Mouse (Mus musculus): ENCODE data around the gene Nrp1. TPM values are rescaled to one million over a fixed set of nuclear protein-coding genes. Genes with fewer than 3 reads are reported as not detected.

The Nrp1 gene
- total RNA-seq, 1 experiment from 2014 or later = 2.1 TPM

DNA sequence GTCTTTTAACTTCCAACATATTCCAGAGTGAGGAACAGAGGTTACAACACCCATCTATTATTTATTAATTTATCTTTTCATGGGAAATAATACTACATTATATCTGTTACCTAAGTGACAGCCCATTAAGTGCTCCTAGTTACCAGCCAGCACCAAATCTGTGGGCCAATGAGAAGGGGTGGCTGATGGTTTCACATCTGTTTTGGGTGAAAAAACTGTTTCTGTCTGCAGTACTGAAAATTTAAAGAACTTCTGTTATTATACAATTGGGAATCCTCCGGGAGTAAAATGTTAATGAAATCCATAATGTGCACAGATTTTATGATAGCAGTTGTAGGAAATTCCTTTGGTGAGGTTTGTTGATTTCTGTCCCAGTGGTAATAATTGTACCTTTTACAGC is 83.0 kb downstream of the Nrp1 start:
- no peak for ATAC-seq (replicated peaks in 1 of 2; ENCODE audit: insufficient read depth in 1 of 2, low FRiP score in 2 of 2, low TSS enrichment in 1 of 2, low read depth in 1 of 2, poor library complexity in 2 of 2, severe bottlenecking in 2 of 2)

DNA sequence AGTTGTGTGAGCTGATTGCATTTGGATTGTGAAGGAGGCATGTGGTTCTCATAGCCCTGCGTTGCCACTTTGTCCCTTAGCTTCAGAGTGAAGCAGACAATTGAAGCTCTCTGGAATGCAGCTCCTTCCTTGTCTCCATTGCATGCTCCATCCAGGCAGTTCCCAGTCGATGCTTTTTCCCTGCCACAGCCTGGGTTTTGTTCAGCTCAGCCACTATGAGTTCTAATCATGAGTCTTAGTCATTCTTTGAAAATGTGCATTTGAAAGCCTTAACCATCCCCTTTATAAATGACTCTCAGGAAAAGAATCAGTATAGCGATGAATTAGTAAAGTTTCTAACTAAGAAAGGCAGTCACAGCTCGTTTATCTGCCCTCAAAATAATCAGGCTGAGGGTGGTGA is 87.2 kb downstream of the Nrp1 start:
- ATAC-seq (replicated peaks in 1 of 2; ENCODE audit: insufficient read depth in 1 of 2, low FRiP score in 2 of 2, low TSS enrichment in 1 of 2, low read depth in 1 of 2, poor library complexity in 2 of 2, severe bottlenecking in 2 of 2) = no peak

DNA sequence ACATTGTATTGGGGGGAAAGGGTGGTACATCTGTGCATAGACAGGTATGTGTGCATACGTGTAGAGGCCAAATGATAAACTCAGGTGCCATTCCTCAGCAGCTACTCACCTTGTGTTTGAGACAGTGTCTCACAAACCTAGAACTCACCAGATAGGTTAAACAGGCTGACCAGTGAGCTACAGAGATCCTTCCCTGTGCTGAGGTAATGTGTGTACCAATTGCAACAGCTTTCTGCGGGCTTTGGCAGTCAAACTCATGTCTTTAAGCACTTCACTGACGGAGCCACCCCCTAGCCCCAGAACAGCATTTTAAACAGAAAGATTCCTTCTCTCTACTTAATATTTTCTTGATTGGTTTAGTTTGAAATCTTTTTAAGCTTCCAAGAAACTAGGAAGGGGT is 88.2 kb downstream of the Nrp1 start:
- ATAC-seq (replicated peaks in 1 of 2; ENCODE audit: insufficient read depth in 1 of 2, low FRiP score in 2 of 2, low TSS enrichment in 1 of 2, low read depth in 1 of 2, poor library complexity in 2 of 2, severe bottlenecking in 2 of 2) = no peak

DNA sequence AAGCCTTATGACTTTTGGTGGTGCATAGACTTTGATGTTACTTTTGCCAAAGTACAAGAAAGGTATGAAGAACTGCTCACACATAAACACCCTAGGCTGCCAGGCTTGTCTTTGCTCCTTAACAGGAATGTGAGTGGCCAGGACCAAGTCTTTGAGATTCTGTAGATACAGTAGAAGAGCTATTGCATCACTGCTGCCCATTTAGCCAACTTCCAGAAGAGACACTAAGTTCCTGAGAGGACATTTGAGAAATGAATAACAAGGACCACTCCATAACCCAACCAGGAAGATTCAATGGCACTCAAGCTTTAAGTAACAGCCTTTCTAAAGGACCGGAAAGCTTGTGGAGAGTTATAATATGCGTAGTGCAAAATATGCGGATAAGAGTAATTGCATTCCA is 88.9 kb downstream of the Nrp1 start:
- ATAC-seq (replicated peaks in 1 of 2; ENCODE audit: insufficient read depth in 1 of 2, low FRiP score in 2 of 2, low TSS enrichment in 1 of 2, low read depth in 1 of 2, poor library complexity in 2 of 2, severe bottlenecking in 2 of 2) = no peak

DNA sequence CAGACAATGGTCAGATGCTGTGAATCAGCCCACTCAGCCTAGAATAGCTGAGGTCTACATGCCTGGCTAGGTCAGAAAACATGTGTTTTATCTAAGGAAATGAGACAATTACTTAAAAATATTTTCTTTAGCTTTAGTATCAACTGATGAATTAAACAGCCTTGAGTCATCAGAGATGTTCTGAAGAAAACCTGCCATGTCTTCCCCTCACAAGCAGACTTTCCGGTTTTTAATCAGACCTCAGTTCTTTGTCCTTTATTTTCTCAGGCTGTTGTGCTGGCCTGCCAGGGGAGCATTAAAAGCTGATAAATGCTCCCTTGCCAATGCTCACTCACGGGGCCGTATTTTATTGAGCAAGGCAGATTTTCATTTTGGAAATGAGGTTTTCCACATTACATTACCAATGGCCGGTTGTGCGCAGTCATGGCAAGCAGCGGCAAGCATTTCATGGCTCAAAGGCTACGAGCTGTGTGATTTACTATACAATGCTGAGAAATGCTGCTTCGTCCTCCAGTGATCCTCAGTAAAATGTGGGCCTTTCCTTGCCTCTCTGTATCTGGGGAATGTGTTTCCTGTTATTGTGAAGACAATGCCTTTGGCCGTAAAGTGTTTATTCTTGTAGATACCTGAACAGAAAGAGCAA is 92.1 kb downstream of the Nrp1 start:
- ATAC-seq (replicated peaks in 1 of 2; ENCODE audit: insufficient read depth in 1 of 2, low FRiP score in 2 of 2, low TSS enrichment in 1 of 2, low read depth in 1 of 2, poor library complexity in 2 of 2, severe bottlenecking in 2 of 2) = no peak

DNA sequence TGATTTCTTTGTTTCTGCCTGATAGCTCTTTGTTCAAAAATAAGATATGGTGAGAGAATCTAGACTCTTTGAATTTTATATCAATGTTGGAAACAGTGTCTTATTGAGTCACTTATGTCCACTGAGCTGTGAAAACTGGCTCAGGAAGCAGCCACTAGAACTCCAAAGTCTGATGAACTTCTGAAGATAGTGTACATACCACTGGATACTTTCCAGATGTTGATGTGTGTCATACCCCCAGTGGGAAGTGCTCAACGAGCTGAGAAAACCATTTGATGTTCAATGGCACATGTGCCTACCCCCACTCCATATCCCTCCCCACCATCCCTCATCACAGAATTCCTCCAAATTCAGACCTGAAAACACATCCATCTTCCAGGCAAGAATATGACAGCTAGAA is 92.7 kb downstream of the Nrp1 start:
- no peak for ATAC-seq (replicated peaks in 1 of 2; ENCODE audit: insufficient read depth in 1 of 2, low FRiP score in 2 of 2, low TSS enrichment in 1 of 2, low read depth in 1 of 2, poor library complexity in 2 of 2, severe bottlenecking in 2 of 2)

DNA sequence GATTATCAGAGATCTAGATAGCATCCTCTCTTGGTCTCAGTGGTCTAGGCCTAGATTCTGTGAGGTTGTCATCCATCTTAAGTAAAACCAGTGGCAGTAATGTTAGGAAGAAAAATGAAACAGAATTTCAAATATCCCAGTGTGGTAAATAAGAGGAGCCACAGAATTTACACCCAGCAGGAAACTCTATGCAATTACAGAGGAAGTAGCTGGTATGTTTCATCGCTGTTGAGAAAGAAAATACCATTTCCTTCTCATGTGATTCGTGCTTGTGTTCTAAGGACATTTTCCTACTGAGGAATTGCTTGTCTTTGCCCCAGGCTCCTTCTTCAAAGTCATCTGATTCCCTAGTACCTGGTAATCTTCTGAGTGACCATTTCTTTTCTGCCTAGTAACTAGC is 95.1 kb downstream of the Nrp1 start:
- ATAC-seq (replicated peaks in 1 of 2; ENCODE audit: insufficient read depth in 1 of 2, low FRiP score in 2 of 2, low TSS enrichment in 1 of 2, low read depth in 1 of 2, poor library complexity in 2 of 2, severe bottlenecking in 2 of 2) = peak; percentile 32 to 77; a peak in 3 of 4 replicates

DNA sequence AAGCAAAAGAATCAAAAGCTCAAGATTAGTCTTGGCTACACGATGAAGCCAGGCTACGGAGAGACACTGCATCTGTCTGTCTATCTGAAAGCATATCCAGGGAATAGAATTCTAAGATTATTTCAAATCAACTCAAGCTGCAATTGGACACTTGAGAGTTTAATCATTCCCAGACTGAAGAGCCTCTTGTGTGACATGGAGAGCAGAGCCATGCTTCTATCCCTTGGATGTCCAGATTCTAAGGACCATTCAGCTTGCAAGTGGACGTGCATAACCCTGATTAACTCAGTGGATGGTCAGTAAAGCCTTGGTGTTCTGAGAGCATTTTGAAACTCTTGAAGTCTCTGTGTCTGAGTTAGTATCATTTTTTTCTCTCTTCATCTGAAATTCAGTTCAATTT is 95.6 kb downstream of the Nrp1 start:
- no peak for ATAC-seq (replicated peaks in 1 of 2; ENCODE audit: insufficient read depth in 1 of 2, low FRiP score in 2 of 2, low TSS enrichment in 1 of 2, low read depth in 1 of 2, poor library complexity in 2 of 2, severe bottlenecking in 2 of 2)

DNA sequence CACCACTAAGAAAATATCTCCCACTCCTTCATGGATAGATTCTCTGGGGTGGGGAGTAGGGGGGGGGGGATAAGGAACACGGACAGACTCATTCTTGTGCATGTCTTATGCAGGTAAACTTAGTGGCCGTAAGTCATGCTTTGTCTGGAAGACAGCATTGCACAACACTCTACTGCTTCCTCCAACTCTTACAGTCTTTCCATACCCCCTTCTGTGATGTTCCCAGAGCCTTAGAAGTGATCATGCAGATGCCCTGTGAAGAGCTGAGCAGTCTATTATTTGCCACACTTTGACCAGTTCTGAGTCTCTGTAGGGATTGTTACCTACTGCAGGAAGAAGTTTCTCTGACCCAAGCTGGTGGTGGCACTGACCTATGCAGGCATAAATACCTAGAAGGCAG is 98.9 kb downstream of the Nrp1 start:
- no peak for ATAC-seq (replicated peaks in 1 of 2; ENCODE audit: insufficient read depth in 1 of 2, low FRiP score in 2 of 2, low TSS enrichment in 1 of 2, low read depth in 1 of 2, poor library complexity in 2 of 2, severe bottlenecking in 2 of 2)

DNA sequence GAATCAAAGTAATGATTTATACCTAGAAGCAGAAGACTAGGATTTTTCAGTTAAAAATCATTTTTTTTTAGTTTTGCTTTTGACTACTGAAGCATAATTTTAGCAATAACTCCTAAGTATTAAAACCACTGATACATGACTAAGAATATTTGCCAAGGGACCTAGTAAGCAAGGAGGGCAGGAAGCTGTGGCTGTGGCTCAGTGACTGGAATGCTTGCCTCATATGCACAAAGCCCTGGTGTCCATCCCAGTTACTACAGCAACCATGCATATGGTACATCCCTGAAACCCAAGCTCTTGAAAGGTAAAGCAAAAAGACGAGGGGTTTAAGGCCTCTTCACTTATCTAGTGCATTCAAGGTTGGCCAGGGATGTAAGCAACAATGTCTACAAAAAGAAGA is 101.3 kb downstream of the Nrp1 start:
- peak; percentile 51 to 53; a peak in 1 of 4 replicates for ATAC-seq (replicated peaks in 1 of 2; ENCODE audit: insufficient read depth in 1 of 2, low FRiP score in 2 of 2, low TSS enrichment in 1 of 2, low read depth in 1 of 2, poor library complexity in 2 of 2, severe bottlenecking in 2 of 2)

DNA sequence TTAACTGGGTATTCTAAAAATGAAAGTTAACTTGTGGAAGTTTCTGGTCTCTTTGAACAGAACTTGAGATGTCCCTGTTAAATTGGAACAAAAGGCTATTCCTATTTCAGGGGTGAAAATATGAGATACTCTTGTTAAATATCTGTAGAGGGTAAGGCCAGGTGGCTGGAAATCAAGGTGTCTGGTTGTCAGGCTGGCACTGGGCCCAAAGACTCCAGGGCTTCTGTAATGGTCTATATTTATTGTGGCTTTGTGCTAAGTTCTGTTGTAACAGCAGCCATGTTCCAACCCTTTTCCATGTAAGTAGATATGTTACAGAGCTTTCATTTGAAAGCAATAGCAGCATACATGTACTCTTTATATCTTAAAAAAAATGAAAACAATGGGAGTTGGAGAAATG is 103.3 kb downstream of the Nrp1 start:
- no peak for ATAC-seq (replicated peaks in 1 of 2; ENCODE audit: insufficient read depth in 1 of 2, low FRiP score in 2 of 2, low TSS enrichment in 1 of 2, low read depth in 1 of 2, poor library complexity in 2 of 2, severe bottlenecking in 2 of 2)

DNA sequence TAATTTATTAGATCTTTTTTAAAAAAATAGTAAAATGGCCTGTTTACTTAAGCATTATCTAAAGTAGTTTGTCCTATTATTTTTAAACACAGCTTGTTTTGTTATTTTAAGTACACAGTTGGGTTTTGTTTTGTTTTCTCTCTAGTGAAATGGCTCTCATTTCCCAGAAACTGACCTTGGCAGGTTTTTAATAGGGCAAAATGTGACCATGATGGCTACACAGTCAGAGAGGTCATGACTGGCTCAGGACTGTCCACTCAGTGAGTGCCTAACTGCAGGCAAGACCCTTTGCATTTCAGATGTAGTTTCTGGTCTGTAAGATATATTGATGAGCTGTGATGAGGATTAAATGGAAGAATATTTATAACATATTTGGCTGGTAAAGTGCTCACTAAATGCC is 104.8 kb downstream of the Nrp1 start:
- ATAC-seq (replicated peaks in 1 of 2; ENCODE audit: insufficient read depth in 1 of 2, low FRiP score in 2 of 2, low TSS enrichment in 1 of 2, low read depth in 1 of 2, poor library complexity in 2 of 2, severe bottlenecking in 2 of 2) = no peak

DNA sequence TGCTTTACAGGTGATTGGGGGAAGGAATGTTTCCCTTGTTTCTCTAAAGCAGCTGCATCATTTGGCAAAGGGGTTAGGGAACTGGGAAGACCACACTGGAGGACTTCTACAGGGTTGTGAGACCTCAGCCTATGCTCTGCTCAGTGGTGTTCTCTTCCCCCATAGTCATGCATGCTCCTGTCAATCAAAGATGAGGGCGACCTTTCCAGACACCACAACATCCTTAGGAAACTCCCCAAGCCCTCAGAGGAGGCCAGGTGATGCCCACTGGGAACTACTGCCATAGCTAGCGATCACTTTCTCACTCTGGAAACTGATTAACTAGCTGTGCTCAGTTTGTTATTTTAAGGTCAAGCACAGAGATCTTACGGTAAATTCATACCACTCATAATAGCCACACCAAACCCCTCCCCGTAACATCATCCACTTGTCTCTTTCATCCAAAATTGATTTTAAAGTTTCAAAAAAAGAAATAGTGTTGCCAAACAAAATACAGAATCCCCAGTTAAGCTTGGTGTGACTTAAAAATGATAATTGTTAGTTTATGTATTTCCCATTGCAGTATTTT is 105.7 kb downstream of the Nrp1 start:
- ATAC-seq (replicated peaks in 1 of 2; ENCODE audit: insufficient read depth in 1 of 2, low FRiP score in 2 of 2, low TSS enrichment in 1 of 2, low read depth in 1 of 2, poor library complexity in 2 of 2, severe bottlenecking in 2 of 2) = no peak

DNA sequence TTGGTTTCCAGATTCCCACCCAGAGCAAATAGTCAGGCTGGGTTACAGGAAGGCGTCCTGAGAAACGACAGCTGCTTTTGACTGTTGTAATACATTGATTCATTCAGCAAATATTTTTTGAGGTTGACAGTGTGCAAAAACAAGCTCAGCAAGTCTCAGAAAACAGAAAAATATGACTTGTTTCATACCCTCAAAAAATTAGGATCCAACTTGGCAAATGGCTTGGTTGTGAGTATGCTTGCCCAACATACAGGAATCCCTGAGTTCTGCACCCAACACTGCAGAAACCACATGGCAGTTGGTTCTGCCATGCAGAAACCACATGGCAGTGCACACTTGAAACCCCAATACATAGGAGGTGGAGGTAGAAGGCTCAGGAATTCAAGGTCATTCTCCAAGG is 107.1 kb downstream of the Nrp1 start:
- no peak for ATAC-seq (replicated peaks in 1 of 2; ENCODE audit: insufficient read depth in 1 of 2, low FRiP score in 2 of 2, low TSS enrichment in 1 of 2, low read depth in 1 of 2, poor library complexity in 2 of 2, severe bottlenecking in 2 of 2)

DNA sequence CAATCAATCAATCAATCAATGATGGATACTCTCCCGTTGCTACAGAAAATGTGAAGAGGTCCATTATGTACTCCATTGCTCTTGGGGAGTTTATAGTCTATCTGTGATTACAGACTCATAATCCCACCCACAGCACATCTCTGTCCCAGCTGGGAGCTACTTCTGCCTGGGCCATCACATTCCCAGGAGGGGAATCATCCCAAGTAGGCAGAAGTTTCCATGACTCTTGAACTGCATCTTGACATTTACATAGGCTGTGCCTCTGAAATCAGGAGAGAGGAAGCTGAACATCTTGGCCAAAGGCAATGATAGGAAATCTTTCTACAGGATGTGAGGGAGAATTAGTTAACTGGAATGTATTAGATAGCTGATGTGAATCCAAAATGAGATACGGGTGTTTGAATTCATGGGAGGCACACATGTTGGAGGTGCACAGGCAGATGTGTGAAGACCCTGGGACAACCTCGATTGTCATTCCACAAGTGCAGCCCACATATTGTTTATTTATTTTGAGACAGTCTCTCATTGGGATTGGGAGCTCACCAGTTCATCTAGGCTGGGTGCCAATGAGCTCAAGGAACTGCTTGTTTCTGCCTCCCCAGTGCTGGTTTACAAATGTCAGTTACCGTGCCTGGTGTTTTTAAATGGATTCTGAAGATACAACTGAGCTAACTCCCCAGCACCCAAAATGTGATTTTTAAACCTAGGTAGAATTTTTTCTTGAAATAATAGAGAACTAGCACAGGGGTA is 108.5 kb downstream of the Nrp1 start:
- ATAC-seq (replicated peaks in 1 of 2; ENCODE audit: insufficient read depth in 1 of 2, low FRiP score in 2 of 2, low TSS enrichment in 1 of 2, low read depth in 1 of 2, poor library complexity in 2 of 2, severe bottlenecking in 2 of 2) = no peak

DNA sequence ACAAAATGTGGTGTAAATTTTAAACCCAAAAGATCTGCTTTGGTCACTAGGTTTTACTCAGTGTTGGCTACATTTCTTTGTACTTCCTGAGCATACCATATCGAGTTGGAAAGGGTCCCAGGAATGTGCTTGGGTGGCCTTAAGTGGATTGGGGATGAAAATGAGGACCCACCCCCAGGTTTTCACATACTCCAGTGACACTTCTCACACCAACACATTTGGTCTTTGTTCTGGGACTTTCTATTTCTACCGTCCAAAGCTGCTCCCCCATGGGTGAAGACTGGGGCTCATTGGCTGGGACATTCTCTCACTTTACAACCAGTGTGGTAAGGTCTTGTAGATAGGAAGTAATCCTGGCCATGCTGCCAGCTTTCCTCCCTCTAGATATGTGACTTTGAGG is 111.7 kb downstream of the Nrp1 start:
- no peak for ATAC-seq (replicated peaks in 1 of 2; ENCODE audit: insufficient read depth in 1 of 2, low FRiP score in 2 of 2, low TSS enrichment in 1 of 2, low read depth in 1 of 2, poor library complexity in 2 of 2, severe bottlenecking in 2 of 2)

DNA sequence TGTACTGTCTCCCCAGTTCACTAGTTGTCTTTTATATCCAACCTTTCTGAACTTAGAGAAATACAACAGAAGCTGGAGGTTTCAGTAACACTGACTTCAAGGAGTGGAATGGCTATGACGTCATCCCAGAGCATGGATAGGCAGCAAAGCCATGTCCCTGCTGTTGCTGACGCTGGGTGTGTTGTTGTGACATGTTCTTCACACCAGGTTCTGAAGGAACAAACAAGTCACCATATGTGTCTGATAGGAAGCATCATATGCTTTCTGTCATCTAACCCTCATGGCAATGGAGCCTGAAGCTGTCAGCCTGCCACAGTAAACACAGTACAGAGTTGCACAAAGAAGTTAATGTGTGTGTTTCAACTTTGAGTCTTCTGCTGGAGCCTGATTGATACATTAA is 112.8 kb downstream of the Nrp1 start:
- no peak for ATAC-seq (replicated peaks in 1 of 2; ENCODE audit: insufficient read depth in 1 of 2, low FRiP score in 2 of 2, low TSS enrichment in 1 of 2, low read depth in 1 of 2, poor library complexity in 2 of 2, severe bottlenecking in 2 of 2)

DNA sequence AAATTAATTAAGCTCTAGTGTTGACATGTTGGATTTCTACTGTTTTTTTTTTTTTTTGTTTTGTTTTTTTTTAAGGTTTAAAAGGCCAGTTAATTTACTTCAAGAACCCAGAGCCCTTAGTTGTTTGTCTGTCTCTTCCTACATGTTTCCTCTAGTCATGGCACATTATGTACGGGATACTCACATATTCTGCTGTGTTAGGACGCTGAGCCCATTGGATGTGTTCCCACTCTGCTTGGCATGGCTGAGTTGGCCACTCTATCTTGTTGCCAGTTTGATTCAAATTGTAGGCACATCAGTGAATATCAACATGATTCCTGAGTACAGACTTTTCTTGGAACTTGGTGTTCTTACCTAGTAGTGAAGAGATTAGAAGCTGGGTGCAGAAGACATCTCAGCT is 114.5 kb downstream of the Nrp1 start:
- ATAC-seq (replicated peaks in 1 of 2; ENCODE audit: insufficient read depth in 1 of 2, low FRiP score in 2 of 2, low TSS enrichment in 1 of 2, low read depth in 1 of 2, poor library complexity in 2 of 2, severe bottlenecking in 2 of 2) = no peak

All from hematopoietic stem cell, adult 5-6 weeks (primary cell).